Mouse (Mus musculus) lung, postnatal 4 days (tissue): ENCODE data around the gene Psmc3.
A peak's percentile ranks its signal among the peaks of the same experiment; 100 is the strongest.
"Not testable (repeated sequence)": the region's sequence is repeated elsewhere in the genome, so short reads cannot be mapped to it uniquely, and the experiment has no call there.

ENCODE experiments used
- DNase-seq, 2 experiments: peaks; one replicate each; pipeline ENCODE4 v3.0.0; 2021

Gene Psmc3

DNA sequence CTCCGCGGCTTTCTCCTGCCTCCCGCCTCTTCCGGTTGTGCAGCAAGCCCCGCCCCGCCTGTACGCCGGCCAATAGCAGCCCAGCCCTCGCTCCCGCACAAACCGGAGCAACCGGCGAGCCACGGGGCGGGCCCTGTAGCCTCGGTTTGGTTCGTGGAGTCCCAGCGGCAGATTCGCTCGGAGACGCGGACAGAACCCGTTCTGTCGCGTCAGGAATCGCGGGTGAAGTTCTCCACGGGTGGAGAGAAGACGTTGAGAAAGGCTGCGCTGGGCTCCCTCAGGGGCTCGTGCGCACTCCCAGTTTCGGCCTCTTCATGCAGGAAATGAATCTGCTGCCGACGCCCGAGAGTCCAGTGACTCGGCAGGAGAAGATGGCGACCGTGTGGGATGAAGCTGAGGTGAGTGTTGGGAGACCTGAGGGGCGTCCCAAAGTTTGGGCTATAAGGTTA, at the start of gene Psmc3:
Gene Psmc3 (plus strand): TSS at position 76 of the 449 bp plus-strand sequence.
- DNase-seq: peak; percentile 98

DNA sequence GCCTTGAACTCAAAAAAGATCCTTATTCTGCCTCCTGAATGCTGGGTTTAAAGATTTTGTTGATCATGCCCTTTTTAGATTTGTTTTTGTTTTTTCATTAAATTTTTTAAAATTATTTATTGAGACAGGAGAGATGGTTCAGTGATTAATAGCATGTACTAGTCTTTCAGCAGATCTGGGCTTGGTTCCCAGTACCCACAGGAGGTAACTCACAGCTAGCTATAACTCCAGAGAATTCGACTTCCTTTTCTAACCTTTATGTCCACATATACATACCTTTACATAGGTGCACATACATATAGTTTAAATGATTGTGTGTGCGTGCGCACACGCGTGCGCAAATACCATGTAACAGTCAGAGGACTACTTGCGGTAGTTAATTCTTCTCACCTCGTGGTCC, 45.3 kb upstream of the Psmc3 start:
- DNase-seq: no peak

DNA sequence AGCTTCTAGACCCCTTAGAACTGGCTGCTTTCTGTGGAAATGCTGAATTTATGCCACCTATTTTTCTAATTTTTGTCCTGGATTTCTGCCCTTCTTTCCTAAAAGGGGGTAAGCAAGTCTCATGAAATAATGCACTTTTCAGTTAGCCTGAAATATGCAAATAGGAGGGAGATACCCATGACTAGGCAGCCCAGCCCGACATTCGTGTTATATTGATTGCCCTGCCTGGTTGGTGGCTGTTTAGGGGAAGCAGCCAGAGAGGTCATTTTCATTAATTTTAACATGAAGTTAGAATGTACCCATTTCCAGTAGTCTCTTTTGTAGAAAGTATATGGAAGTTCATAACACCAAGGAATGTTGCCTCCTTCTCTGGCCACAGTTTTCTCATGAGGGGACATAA, 39.9 kb upstream of the Psmc3 start:
- DNase-seq: no peak

DNA sequence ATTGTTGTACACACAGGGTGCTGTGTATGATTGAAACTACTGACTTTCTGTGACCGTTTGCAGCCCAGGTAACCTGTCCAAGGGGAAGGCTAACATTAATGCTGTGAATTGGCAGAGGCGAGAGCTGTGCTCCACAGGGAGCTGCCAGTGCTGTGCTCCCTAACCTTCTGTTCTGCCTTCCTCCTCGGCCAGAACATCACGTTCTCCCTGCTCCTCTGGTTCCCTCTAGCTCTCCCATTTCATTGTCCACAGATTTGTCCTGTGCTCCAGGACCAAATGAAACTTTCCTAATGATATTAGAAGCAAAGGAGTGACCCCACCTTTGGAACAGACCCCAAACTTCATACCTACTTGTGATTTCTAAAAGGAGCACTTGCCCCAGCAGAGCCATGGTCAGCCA, 38.4 kb upstream of the Psmc3 start:
- no peak for DNase-seq

DNA sequence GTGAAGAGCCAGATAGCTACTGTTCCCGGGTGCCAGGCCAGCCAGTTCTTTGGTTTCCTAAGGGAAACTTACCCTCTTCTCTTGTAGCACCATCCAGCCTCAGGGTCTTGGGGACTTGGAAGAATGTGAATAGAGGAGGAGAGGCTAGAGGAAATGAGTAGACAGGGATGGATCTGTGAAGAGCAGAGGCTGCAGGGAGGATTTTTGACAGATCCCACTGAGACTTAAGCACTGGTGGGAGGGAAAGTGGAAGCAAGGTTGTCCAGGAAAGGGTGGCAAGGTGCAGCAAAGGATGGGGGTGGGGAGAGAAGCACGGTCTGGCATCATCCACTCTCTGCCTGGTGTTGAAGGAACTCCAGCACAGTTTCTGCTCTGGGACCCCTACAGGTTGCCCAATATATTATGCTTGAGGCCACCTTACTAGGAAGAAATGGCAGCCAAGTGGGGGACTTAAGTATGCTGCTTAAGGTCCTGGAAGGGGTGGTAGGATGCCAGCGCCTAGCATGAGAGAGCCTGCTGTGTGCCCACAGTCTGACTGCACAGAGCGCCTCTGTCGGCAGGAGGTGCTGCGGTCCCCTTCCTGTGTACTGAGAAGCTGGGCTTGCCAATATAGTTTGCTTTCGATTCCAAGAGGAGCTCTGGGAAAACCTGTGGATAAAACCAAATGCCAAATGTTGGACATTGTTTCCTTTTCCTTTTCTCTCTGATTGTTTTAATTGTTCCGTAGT, 35.6 kb upstream of the Psmc3 start:
- DNase-seq: no peak

DNA sequence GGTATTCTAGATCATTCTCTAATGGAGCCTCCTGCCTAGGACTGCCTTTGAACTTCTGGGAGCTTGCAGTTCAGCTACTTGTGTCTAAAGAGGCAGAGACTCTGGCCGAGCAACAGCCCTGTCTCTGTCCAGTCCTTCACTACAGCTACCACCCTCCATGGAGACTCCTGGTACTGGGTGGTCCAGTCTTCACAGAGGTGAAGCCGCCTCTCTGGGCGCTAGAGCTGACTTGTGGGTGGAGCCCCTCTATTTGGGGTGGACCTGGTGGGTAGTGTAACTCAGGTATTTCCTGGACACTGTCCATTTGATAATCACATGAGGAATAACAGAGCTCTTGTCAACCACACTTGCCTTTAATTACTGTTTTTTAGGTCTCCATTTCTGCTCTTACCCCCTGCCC, 33.9 kb upstream of the Psmc3 start:
- DNase-seq: no peak

DNA sequence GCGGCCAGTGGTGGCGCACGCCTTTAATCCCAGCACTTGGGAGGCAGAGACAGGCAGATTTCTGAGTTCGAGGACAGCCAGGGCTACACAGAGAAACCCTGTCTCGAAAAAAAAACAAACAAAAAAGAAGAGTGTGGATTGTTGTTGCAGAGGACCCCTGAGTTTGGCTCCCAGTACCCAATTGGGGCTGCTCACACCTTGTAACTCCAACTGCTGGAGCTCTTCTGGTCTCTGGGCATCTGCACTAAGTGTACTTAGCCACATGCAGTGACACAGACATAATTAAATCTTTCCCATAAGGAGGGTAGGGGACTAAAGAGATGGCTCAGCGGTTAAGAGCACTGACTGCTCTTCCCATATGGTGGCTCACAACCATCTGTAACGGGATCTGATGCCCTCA, 31.5 kb upstream of the Psmc3 start:
- not testable (repeated sequence) for DNase-seq

DNA sequence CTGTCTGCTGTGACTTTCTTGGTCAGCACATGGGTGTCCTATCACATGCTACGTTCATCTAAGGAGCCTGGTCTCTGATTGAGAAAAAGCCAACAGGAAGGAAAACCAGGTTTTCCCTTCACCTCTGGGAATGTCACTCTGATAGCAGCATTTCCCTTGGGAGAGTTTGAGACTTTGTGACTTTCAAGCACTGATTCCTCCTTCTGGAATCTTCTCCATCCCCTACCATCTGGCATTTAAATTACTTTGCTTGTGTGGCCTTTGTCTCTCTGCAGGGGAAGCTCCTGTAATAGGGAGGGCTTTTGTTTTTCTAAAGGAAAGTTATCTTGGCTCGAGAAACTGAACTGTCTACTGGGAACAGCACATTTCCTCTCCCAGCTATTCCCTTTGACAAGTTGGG, 30.7 kb upstream of the Psmc3 start:
- no peak for DNase-seq

DNA sequence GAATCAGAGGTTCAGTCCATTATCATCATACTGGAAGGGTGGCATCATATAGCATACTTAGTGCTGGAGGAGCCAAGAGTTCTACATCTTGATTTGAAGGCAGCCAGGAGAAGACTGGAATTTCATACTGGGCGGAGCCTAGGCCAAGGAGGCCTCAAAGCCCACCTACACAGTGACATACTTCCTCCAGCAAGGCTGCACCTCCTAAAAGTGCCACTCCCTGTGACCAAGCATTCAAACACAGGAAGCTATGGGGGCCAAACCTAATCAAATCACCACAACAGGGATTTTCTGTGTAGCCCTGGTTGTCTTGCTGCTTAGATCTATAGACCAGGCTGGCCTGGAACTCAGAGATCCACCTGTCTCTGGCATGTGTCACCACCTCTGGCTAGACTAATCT, 29.9 kb upstream of the Psmc3 start:
- no peak for DNase-seq

DNA sequence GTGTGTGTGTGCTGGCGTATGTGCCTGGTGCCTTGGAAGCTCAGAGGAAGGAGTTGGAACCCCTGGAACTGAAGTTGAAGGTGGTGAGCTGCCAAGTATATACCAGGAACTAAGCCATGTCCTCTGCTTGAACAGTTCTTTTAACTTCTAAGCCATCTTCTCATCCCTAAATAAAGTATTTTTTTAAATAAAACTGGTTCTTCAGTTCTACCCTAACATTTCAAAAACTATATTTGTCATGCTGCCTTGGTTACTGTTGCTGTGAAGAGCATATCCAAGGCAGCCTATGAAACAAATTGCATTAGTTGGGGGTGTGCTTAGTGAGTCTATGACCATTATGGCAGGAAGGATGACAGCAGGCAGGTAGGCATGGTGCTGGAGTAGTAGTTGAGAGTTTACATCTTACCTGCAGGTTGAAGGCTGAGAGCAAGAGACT, 28.7 kb upstream of the Psmc3 start:
- no peak for DNase-seq

DNA sequence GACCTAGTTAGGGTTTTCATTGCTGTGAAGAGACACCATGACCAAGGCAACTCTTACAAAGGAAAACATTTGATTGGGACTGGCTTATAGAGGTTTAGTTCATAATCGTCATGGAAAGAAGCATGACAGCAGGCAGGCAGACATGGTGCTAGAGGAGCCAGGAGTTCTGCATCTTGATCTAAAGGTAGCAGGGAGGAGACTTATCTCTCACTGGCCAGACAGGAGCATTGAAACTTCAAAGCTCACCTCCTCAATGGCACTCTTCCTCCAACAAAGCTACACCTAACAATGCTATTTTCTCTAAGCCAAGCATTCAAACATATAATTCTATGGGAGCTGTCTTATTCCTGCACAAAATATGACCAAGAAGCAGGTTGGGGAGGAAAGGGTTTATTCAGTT, 27.3 kb upstream of the Psmc3 start:
- DNase-seq: no peak

DNA sequence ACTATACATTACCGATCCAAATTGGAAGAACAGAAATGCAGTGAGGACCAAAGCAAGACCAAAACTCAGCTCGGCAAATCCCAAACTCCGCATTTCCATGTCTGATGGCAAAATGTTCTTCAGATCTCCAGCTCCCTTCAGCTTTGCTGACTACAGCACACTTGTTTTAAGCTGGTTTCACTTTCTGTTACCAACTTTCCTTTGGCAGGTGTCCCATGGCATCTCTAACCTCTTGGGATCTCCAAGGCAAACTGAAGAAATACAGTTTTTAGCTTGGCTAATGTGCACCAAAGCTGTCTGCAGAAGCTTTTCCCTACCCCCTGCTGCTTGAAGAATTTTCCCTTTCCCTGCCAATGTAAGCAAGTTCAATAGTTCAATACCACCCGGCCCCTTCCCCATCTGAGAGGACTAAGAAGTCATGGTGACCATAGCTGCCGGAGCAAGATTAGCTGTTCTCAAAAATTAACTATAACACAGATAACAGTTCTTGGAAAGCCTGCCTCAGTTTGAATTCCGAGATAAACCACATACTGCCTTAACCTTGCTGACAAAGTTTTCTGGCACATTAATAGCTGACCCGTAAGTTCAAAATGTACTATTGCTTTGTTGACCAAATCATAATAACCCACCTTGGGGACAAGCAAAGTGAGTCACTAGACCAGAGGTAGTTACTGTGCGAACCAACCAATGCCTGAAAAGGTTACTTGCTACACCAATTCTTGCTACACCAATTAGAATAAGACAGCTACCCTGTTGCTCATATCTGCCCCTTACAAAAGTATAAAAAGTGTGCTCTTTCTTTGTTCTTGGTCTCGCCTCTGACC, 26.2 kb upstream of the Psmc3 start:
- no peak for DNase-seq

DNA sequence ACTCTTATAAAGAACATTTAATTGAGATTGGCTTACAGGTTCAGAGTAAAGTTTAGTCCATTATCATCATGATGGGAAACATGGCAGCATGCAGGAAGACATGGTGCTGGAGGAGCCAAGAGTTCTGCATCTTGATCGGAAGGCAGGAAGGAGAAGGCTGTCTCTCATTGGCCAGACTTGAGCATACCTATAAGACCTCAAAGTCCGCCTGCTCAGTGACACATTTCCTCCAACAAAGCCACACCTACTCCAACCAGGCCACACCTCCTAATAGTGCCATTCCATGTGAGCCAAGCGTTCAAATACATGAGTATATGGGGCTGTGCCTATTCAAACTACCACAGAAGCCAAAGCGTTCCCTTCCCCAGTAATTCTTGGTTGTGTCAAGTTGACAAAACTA, 22.6 kb upstream of the Psmc3 start:
- DNase-seq: no peak

DNA sequence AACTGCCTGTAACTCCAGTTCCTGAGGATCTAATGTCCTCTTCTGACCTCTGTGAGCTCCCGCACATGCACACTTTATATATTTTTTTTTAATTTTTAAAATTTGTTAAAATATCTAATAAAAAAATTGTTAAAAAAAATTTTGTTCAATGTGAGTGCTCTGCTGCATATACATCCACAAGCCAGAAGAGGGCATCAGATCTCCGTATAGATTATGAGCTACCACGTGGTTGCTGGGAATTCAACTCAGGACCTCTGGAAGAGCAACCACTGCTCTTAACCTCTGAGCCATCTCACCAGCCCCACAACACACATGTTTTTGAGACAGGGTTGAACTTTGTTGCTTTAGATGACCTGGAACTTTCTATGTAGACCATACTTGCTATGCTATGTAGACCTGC, 20.8 kb upstream of the Psmc3 start:
- no peak for DNase-seq

DNA sequence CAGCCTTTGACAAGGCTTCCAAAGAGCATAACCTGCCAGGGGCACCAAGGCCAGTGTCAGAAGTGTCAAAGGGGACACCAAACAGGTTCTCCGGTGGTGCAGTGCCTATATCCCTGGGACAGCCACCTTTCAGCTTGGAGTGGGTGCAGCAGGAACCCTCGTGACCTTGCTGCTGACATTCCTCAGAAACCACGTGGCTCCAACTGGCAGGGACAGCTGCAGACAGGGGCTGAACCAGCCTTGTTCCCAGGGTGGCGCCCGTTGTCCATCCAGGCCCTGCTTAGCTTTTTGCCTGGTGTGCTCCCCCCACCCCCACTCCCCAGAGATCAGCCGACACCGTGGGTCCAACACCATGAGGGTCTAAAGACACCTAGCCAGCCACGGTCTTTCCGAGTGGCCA, 18.4 kb upstream of the Psmc3 start, which contains the start of gene Rapsn:
Gene Rapsn (plus strand): TSS at position 236 of the 400 bp plus-strand sequence.
- DNase-seq: peak; percentile 30 to 57

DNA sequence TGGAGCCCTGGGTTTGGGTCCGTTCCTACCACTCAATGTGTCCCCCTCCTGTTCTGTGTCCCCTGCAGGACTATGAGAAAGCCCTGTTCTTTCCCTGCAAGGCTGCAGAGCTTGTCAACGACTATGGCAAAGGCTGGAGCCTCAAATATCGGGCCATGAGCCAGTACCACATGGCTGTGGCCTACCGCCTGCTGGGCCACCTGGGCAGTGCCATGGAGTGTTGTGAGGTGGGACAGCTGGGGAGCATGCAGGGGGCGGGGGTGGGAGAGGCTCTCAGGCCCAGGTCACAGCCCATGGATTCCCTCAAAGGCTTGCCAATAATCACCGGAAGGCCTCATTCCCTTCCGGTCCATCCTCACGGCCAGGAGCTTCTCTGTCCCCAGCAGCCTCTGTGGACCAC, 12.0 kb upstream of the Psmc3 start:
- no peak for DNase-seq

DNA sequence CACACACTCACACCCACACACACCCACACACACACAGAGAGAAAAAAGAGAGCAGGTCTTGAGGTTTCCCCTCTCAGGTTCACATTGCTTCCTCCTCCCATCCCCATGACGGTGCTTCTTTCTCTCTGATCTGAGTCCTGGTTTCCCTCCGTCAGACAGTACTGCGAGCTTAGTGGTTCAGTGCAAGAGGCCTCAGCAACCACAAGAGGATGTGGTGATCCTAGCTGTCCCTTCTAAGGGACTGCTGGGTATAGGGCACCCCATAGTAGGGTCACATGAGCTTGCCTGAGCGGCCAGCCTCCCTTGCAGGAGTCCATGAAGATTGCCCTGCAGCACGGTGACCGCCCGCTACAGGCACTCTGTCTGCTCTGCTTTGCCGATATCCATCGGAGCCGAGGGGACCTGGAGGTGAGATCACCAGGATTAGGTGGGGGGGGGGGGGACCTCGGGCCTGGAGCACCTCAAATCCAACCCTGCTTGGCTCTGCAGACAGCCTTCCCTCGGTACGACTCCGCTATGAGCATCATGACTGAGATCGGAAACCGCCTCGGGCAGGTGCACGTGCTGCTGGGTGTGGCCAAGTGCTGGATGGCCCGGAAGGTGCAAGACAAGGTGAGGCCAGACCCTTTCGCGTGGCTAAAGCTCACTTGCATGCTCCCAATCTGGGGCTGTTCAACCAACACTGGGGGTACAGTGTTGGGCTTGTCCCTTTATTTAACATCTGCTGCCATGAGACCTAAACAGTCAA, 11.0 kb upstream of the Psmc3 start:
- DNase-seq: no peak

DNA sequence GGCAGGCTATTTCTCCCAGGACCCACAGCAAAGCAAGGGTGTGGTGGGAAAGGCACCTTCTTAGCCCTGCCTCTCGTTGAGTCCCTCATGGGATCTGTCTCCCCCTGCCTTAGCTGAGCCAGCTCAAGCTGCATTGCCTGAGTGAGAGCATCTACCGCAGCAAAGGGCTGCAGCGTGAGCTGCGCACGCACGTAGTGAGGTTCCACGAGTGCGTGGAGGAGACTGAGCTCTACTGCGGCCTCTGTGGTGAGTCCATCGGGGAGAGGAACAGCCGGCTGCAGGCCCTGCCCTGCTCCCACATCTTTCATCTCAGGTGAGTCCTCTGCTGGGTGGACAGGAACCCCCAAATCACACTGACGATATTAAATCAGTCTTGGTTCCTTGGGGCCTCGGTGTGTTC, 9.1 kb upstream of the Psmc3 start:
- DNase-seq: no peak

DNA sequence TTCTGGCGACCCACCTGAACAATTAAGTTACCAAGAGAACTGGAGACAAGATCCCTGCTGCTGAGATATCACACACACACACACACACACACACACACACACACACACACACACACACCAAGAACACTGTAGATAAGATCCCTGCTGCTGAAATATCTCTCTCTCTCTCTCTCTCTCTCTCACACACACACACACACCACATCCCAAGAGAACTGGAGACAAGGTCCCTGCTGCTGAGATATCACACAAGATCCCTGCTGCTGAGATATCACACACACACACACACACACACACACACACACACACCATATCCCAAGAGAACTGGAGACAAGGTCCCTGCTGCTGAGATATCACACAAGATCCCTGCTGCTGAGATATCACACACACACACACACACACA, 8.0 kb upstream of the Psmc3 start:
- not testable (repeated sequence) for DNase-seq

DNA sequence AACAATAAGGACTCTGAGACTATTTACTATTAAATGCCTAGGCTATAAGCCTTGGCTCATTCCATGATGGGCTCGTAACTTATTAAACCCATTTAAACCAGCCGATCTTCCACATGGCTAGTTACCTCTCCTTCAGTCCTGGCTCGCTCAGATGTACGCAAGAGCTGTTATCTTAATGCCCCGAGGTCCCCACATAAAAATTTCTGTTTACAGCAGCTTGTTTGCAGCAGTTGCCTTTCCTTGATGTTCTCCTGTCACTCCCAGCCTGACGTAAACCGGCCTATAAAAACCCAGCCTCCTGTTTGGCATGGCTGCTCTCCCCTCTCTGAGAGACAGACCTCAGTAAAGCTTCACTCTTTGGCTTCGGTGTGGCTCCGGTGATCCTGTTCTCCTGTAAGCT, 6.5 kb upstream of the Psmc3 start:
- no peak for DNase-seq

DNA sequence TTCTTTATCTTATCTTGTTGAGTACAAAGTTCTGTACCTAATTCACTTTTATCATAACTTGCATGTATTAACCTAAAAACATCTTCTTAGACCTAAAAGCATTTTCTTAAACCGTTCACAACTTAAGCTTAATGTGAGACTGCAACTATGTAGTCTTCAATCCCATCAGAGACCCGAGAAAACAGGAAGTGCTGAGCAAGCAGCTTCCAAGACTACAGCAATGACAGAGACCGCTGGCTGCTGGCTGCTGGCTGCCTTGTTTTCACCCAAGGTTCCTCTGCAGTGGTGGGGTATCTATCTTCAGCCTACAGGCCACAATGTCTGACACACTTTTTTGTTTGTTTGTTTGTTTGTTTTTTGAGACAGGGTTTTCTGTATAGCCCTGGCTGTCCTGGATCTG, 1.9 kb upstream of the Psmc3 start:
- no peak for DNase-seq

DNA sequence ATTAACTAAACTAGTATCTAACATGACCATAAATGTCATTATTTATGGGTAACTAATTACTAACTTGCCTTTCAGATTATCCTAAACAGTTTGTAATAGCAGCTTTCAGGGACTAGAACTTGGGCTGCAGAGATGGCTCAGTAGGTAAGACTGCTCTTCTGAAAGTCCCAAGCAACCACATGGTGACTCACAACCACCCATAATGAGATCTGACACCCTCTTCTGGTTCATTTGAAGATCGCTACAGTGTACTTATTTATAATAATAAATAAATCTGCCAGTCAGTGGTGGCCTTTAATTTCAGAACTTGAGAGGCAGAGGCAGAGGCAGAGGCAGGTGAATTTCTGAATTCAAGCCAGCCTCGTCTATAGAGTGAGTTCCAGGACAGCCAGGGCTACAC, 1.1 kb upstream of the Psmc3 start:
- no peak for DNase-seq

DNA sequence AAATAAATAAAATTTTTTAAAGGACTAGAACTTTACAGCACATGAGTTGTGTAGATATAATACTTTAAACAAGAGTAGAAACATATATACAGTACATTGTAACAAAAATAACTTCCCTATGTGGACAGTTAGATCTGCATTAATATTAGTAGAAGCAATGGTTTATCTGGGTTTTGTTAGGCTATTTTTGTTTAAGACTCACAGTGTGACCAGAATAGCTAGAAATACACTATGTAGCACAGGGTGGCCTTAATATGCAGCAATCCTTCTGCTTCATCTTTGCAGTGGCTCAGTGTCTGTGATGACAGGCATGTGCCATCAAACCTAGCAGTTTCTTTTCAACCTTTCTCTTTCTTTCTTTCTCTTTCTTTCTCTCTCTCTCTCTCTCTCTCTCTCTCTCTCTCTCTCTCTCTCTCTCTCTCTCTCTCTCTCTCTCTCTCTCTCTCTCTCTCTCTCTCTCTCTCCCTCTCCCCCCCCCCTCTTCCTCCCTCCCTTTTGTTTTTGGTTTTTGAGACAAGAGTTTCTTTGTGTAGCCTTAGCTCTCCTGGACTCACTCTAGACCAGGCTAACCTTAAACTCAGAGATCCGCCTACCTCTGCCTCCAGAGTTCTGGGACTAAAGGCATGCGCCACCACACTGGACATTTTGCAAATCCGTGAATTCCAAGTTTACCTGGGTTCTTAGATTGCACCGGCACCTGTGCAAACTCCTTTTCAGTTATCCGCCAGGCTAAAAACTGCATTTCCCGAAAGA, 452 bp upstream of the Psmc3 start:
- DNase-seq: no peak
